Mouse (Mus musculus) retina, postnatal 7 days (tissue): Measurements from ENCODE around the gene Gm43552.
"Not testable (repeated sequence)": the region's sequence is repeated elsewhere in the genome, so short reads cannot be mapped to it uniquely, and the experiment has no call there.

ENCODE experiments used
- DNase-seq: peaks from one replicate; pipeline ENCODE4 v3.0.0-alpha.2; 2012; ENCODE audit warnings: low read depth, low spot score

Gm43552 gene

DNA sequence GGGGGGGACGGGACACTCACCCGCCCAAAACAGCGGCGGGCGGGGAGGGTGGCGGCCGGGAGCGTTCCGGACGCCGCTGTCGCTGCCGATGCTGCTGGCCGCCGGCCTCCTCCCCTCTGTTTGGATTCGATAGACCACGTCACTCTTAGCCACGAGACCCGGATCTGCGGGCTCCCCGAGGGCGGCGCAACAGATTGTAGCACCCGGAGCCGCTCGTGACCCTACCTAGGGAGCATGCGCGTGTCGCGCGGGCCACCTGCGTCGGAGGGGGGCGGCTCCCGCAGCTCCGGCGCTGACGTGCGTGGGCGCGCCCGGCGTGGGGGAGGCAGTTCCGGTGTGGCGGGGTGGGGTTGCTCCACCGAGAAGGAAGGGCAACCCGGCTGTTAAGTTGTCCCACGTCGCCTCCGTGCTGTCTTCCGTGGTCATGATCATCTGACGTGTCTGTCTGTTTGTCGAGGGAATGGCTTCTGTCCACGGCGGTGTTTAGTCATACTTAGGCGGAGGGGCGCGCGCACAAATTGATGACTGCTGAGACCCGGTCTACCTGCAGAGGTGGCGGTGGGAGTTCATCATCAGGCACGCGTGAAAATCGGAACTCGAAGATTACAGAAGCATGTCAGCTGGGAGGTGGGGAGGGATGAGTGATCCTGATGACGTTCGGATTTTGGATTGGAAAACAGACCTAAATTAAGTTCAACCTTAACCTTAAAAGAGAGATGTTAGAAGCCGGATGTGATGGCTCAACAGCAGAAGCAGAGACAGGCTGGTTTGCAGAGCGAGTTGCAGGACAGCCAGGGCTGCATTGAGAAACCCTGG, at the start of gene Gm43552:
TSS of gene Gm43552 (minus strand) at position 118 of the 816 bp plus-strand sequence.
- DNase-seq: peak; percentile 91

DNA sequence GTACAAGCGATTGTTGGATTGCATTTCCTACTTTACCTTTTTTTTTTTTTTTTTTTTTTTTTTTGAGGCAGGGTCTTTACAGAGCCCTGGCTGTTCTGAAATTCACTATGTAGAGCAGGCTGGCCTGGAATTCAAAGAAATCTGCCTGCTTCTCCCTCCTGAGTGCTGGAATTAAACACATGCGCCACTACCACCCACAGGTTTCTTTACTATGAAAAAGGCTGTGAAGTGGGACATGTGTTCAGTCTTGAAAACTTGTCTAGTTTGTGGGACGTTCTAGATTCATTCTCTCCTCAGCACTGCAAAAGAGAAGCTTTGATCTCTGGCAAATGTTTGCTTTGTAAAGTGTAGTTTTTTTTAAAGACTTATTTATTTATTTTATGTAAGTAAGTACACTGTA, 49.3 kb upstream of the Gm43552 start:
- no peak for DNase-seq

GRCm38 (mm10) chr5:65539786-65540185, 47.2 kb upstream of the Gm43552 start:
- no peak for DNase-seq

- no peak for DNase-seq
Observed at GRCm38 (mm10) chr5:65538829-65539228, 46.2 kb upstream of the Gm43552 start.

DNA sequence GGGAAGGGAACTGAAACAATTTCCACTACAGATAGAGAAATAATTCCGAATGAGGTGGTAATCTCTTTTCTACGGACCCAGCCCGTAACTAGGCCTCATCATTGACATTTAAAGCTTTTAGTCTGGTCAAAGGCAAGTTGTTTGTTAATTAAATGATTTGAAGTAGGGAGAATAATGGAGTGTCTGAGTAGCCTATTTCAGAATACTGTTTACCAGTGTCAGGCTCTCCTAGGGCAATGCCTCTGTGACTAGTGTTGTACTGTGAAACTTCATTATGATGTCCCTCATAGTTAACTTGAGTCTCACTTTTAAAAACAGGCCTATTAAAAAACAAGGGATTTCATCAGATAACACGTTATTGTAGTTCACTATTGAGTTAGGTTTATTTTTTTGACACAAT, 45.5 kb upstream of the Gm43552 start:
- DNase-seq: no peak

DNA sequence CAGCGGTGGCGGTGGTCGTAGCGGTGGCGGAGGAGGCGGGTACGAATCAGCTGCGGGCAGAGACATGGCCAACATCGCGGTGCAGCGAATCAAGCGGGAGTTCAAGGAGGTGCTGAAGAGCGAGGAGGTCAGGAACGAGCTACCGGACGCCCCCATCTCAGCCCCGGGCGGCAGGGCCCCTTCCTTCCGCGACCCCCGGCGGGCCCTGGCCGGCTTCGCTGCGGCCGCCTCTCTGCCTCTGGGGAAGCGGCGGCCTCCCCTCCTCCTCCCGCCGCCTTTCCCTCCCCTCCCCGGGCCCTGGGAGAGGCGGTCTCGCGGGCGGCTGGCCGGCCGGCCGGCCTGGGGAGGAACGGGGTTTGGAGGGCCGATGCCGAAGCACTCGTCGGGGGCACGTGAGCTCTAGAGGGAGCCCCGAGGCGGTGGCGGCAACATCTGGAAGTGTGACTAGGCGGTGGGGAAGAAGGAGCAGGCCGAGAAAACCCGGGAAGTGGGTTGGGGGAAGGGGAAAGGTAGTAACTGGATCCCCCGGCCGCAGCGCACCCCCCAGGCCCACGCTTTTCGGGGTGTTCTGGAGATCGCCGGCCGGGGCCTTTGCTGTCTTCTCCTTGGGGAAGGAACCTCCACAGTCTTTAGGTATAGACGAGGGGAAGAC, 44.9 kb upstream of the Gm43552 start:
- DNase-seq: peak; percentile 29

DNA sequence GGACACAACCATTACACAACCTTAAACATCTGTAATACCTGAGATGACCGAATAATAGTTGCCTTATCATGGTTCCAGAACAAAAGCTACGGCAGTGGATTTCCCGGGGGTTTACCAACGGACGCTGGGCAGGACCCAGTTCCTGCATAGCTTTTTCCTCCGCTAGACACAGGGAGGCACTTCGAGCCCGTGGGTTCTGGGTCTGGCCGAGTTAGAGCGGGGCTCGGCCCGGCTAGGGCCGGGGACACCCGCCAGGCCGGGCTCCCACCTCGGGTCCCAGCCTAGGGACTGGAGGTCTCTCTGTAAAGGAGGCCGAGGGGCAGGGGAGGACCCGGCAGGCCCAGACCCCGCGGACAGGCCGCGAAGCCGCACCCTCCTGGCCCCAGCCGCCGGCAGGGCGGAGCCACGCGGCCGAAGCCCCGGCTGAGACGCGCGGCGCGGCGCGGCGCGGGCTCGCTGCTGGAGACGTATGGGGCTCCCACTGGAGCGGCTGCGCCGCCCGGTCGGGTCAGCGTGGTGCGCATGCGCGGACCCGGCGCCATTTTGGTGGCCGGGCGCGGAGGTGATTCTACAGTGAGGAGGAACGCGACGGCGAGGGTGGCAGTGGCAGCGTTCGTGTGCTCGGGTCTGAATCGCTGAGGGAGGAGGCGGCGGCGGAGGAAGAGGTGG, 44.3 kb upstream of the Gm43552 start, which contains the start of the genes Smim14 and Ube2k:
TSS of gene Smim14 (minus strand) at position 434 of the 669 bp plus-strand sequence.
TSS of gene Ube2k (plus strand) at position 483 of the 669 bp plus-strand sequence.
- DNase-seq: peak; percentile 90

GRCm38 (mm10) chr5:65536068-65536465, 43.4 kb upstream of the Gm43552 start:
- DNase-seq: not testable (repeated sequence)

DNA sequence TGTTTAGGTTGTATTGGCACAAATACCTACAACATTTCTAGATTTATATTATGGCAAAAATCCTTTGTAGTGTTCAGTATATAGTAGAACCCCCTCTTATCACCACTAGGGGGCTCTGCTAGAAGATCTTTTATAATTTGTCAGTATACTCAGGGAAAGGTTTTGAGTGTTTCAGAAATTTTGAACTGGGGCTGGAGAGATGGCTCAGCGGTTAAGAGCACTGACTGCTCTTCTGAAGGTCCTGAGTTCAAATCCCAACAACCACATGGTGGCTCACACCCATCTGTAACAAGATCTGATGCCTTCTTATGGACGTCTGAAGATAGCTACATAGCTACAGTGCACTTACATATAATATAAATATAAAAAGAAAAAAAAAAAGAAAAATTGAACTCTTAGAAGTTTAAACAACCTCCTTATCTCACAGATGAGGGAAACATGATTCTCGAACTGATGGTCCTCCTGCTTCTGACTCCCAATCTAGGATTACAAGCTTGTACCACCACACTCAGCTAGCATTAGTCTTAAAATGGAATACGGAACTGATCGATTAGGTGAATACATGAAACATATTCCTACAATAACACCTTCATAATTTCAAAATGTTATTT, 42.9 kb upstream of the Gm43552 start:
- peak; percentile 25 for DNase-seq

- DNase-seq: no peak
Observed at GRCm38 (mm10) chr5:65534496-65534895, 41.9 kb upstream of the Gm43552 start.

GRCm38 (mm10) chr5:65531283-65531682, 38.6 kb upstream of the Gm43552 start:
- no peak for DNase-seq

DNA sequence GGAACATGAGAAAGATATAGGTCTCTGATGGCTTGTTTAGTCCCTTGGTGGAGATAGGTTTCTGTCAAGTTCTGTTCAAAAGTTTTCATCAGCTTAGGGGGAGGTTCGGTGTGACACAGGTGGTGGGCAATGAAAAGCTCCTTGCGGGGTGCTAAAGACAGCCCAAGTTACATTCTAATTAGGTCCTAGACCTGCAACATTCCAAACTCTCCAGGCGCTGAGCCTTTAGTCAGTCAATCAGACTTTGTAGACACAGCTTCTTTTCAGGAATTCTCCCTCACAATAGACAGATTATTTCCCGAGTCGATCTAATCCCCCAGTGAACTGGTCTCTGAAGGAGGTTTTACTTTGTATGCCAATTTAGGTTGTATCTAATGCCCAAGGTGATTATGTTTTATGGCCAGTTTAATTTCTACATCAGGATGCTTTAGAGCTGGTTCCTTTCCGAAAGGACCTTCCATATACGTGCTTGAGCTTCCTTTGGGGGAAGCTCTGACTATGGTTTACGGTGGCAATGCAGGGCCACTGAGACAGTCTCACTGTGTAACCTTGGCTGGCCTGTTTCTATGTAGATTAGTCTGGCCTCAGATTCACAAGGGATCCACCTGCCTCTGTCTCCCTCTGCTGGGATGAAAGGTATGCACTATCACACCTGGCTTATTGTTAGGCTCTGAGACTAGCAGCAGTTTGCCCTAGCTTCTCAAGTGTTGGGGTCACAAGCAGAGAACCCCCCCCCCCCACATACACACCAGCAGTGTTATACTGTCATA, 33.2 kb upstream of the Gm43552 start:
- DNase-seq: no peak

DNA sequence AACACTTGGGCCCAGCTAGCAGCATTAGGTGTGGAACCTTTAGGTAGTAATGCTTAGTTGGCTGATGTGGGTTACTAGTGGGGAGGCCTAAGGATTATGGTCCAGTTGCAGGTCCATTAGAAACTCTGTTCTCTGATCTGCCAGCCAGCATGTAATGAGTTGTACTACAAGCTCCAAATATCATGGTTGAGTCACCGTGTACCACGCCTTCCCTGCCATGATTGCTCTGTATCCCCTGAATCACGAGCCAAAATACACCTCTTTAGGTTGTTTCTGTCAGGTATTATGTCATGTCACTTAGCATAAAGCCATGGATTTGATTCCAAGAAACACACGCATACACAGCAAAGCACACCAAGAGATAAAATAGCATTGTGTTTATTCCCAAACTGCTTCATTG, 32.2 kb upstream of the Gm43552 start:
- no peak for DNase-seq

GRCm38 (mm10) chr5:65521803-65522202, 29.2 kb upstream of the Gm43552 start:
- DNase-seq: no peak

DNA sequence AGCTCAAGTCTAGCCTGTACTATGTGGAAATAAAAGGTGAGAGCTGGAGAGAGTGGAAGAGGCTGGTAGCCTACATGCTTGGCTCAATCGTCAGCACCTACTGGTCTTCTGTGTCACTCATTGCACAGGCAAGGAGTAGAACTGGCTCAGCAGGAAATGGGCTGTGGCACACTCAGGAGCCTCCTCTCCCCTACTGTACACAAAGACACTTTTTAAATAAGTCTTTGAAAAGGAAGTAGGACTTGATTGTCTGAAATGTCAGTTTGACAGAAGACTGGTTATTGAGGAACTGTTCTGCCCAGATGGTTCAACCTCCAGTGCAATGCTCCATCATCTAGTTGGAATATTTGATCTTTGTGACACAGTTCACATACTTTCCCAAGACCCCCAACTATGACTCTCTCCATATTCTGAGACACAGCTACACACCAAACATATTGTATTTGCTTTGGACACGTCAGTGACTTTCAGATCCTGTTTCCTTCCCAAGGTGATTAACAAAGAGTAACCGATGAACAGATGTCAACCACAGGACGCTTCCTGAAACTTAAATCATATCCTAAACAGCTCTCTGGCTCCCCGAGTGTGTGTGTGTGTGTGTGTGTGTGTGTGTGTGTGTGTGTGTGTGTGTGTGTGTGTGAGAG, 22.1 kb upstream of the Gm43552 start:
- DNase-seq: no peak

- no peak for DNase-seq
Observed at GRCm38 (mm10) chr5:65513506-65513905, 20.9 kb upstream of the Gm43552 start.

- DNase-seq: no peak
Observed at GRCm38 (mm10) chr5:65508395-65508794, 15.8 kb upstream of the Gm43552 start.

DNA sequence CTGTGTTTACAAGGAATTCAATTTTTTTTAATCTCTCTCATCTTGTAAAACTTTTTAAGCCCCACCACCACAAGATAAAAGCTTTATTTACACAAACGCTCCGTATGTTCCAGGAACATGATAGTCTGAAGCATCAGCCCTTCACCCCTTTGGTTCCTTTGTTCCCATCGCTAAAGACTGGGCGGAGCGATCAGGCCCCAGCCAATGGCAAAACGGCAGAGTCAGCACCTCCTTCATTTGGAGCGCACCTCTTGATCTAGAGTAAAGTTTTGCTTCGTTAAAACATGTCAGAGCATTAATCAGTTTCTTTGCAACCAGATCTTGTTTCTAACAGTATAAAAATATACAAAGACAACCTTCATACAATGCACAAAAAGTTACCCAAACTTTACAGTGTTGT, 13.2 kb upstream of the Gm43552 start:
- no peak for DNase-seq

DNA sequence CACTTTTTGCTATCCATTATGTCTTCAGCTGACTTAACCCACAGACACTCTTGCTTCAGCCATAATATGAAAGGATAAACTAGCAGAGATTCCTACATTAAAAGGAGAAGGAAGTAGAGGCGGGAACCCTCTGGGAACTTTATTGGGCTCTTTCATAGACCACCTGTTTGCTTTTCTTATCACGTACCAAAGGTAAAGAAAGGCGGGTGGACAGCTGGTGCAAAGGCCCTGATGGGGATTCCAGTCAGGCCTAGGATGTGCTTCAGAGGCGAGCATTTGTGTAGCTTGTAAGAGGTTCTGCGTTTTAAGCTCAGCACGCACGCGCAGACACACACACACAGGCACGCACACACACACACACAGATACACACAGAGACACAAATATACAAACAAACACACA, 8.8 kb upstream of the Gm43552 start:
- no peak for DNase-seq

DNA sequence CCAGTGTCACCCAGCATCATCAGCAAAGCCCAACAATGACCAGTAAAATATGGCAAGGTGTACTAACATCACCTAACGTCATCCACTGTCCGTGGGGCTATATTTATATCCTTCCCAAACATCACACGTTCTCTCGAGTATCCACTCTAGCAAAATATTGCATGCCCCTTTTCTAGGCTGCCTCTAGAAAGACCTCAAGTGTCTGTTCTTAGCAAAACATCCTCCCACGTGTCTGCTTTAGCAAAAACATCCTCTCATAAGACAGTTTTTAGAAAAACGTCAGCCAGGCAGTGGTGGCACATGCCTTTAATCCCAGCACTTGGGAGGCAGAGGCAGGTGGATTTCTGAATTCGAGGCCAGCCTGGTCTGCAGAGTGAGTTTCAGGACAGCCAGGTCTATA, 7.6 kb upstream of the Gm43552 start:
- no peak for DNase-seq
